Mouse (Mus musculus): Measurements from ENCODE around the gene Olfr728. TPM values are rescaled to one million over a fixed set of nuclear protein-coding genes. Genes with fewer than 3 reads are reported as not detected.

Olfr728 gene
- not detected in 2 replicates for polyA plus RNA-seq (2012; rRNA removed)

- no peak for DNase-seq
- Histone ChIP-seq H3K27me3 (replicated peaks; ENCODE audit: control insufficient read depth, insufficient read depth, low read length) (no peaks in the 10 kb centered on the region), H3K36me3 (ENCODE audit: control insufficient read depth, insufficient read depth, low read length) (no peaks in the 10 kb centered on the region), H3K27ac (ENCODE audit: insufficient read depth, low read depth, low read length) (no peak within 1 kb of the TSS), H3K4me3 (ENCODE audit: insufficient read depth, low read depth, low read length) (no peak within 1 kb of the TSS), H3K4me1 (ENCODE audit: control insufficient read depth, insufficient read depth, low read length) (no peaks in the 10 kb centered on the region)
- WGBS: 90% methylated on average over 5 of the region's 5 CpGs
- TF ChIP-seq CTCF (conservative IDR thresholded peaks at IDR 0.05; ENCODE audit: insufficient read depth, insufficient read length, low read depth, low read length) (no peak), POLR2A (IDR thresholded peaks at IDR 0.05; ENCODE audit: low read depth, low read length) (no peak)
Measured at GRCm38 (mm10) chr14:50142580-50142979, at the start of gene Olfr728. TSS of gene Olfr728 (minus strand) at chr14:50142680.

- H3K27me3 ChIP-seq (replicated peaks; ENCODE audit: control insufficient read depth, insufficient read depth, low read length): no peaks in the 10 kb centered on the region
- no peaks in the 10 kb centered on the region for H3K36me3 ChIP-seq (ENCODE audit: control insufficient read depth, insufficient read depth, low read length)
- WGBS: 69% methylated on average over 1 of the region's 1 CpGs
- TF ChIP-seq POLR2A (IDR thresholded peaks at IDR 0.05; ENCODE audit: low read depth, low read length): no peak
- no peak for TF ChIP-seq CTCF (conservative IDR thresholded peaks at IDR 0.05; ENCODE audit: insufficient read depth, insufficient read length, low read depth, low read length)
- no peak within 1 kb of the TSS for H3K27ac ChIP-seq (ENCODE audit: insufficient read depth, low read depth, low read length)
- no peak within 1 kb of the TSS for H3K4me3 ChIP-seq (ENCODE audit: insufficient read depth, low read depth, low read length)
- no peaks in the 10 kb centered on the region for H3K4me1 ChIP-seq (ENCODE audit: control insufficient read depth, insufficient read depth, low read length)
- no peak for DNase-seq
Measured at GRCm38 (mm10) chr14:50188098-50188497, 45.6 kb upstream of the Olfr728 start, which contains the start of gene Olfr730. TSS of gene Olfr730 (minus strand) at chr14:50188198.

GRCm38 (mm10) chr14:50152810-50153209 is 10.3 kb upstream of the Olfr728 start, which contains the start of gene Olfr729:
TSS of gene Olfr729 (minus strand) at chr14:50152910.
- Histone ChIP-seq H3K4me1 (ENCODE audit: control insufficient read depth, insufficient read depth, low read length) (no peaks in the 10 kb centered on the region), H3K27me3 (replicated peaks; ENCODE audit: control insufficient read depth, insufficient read depth, low read length) (no peaks in the 10 kb centered on the region), H3K27ac (ENCODE audit: insufficient read depth, low read depth, low read length) (no peak within 1 kb of the TSS), H3K4me3 (ENCODE audit: insufficient read depth, low read depth, low read length) (no peak within 1 kb of the TSS), H3K36me3 (ENCODE audit: control insufficient read depth, insufficient read depth, low read length) (no peaks in the 10 kb centered on the region)
- no peak for TF ChIP-seq CTCF (conservative IDR thresholded peaks at IDR 0.05; ENCODE audit: insufficient read depth, insufficient read length, low read depth, low read length)
- no peak for TF ChIP-seq POLR2A (IDR thresholded peaks at IDR 0.05; ENCODE audit: low read depth, low read length)
- no peak for DNase-seq

- WGBS: 81% methylated on average over 1 of the region's 1 CpGs
- no peak within 1 kb of the TSS for H3K27ac ChIP-seq (ENCODE audit: insufficient read depth, low read depth, low read length)
- no peak for DNase-seq
- TF ChIP-seq CTCF (conservative IDR thresholded peaks at IDR 0.05; ENCODE audit: insufficient read depth, insufficient read length, low read depth, low read length): no peak
- TF ChIP-seq POLR2A (IDR thresholded peaks at IDR 0.05; ENCODE audit: low read depth, low read length): no peak
- H3K36me3 ChIP-seq (ENCODE audit: control insufficient read depth, insufficient read depth, low read length): no peaks in the 10 kb centered on the region
- no peak within 1 kb of the TSS for H3K4me3 ChIP-seq (ENCODE audit: insufficient read depth, low read depth, low read length)
- no peaks in the 10 kb centered on the region for H3K4me1 ChIP-seq (ENCODE audit: control insufficient read depth, insufficient read depth, low read length)
- no peaks in the 10 kb centered on the region for H3K27me3 ChIP-seq (replicated peaks; ENCODE audit: control insufficient read depth, insufficient read depth, low read length)
Measured at GRCm38 (mm10) chr14:50122886-50123285, 19.6 kb downstream of the Olfr728 start, which contains the start of gene Olfr727. TSS of gene Olfr727 (plus strand) at chr14:50123186.

- Histone ChIP-seq H3K27me3 (replicated peaks; ENCODE audit: control insufficient read depth, insufficient read depth, low read length) (no peaks in the 10 kb centered on the region), H3K4me3 (ENCODE audit: insufficient read depth, low read depth, low read length) (no peak within 1 kb of the TSS), H3K36me3 (ENCODE audit: control insufficient read depth, insufficient read depth, low read length) (no peaks in the 10 kb centered on the region), H3K4me1 (ENCODE audit: control insufficient read depth, insufficient read depth, low read length) (no peaks in the 10 kb centered on the region), H3K27ac (ENCODE audit: insufficient read depth, low read depth, low read length) (no peak within 1 kb of the TSS)
- TF ChIP-seq POLR2A (IDR thresholded peaks at IDR 0.05; ENCODE audit: low read depth, low read length) (no peak), CTCF (conservative IDR thresholded peaks at IDR 0.05; ENCODE audit: insufficient read depth, insufficient read length, low read depth, low read length) (no peak)
- no peak for DNase-seq
- 87% methylated on average over 1 of the region's 1 CpGs for WGBS
Measured at GRCm38 (mm10) chr14:50090853-50091252, 51.6 kb downstream of the Olfr728 start, which contains the start of gene Olfr726. TSS of gene Olfr726 (minus strand) at chr14:50090953.

Other genes with a start within 250 kb of the Olfr728 start
- gene Olfr722, start 240.7 kb downstream of the Olfr728 start, polyA plus RNA-seq (2012; rRNA removed): not detected in 2 replicates
- not detected in 2 replicates for gene Olfr723, start 210.9 kb downstream of the Olfr728 start, polyA plus RNA-seq (2012; rRNA removed)
- gene Olfr724, start 179.4 kb downstream of the Olfr728 start, polyA plus RNA-seq (2012; rRNA removed): not detected in 2 replicates
- not detected in 2 replicates for gene Olfr725, start 102.3 kb downstream of the Olfr728 start, polyA plus RNA-seq (2012; rRNA removed)
- gene Olfr726, start 51.7 kb downstream of the Olfr728 start, polyA plus RNA-seq (2012; rRNA removed): not detected in 2 replicates
- gene Olfr727, start 19.5 kb downstream of the Olfr728 start, polyA plus RNA-seq (2012; rRNA removed): not detected in 2 replicates
- gene Olfr729, start 10.2 kb upstream of the Olfr728 start, polyA plus RNA-seq (2012; rRNA removed): not detected in 2 replicates
- gene Olfr730, start 45.5 kb upstream of the Olfr728 start, polyA plus RNA-seq (2012; rRNA removed): not detected in 2 replicates
- not detected in 2 replicates for gene Olfr731, start 99.2 kb upstream of the Olfr728 start, polyA plus RNA-seq (2012; rRNA removed)
- gene Olfr732, start 141.5 kb upstream of the Olfr728 start, polyA plus RNA-seq (2012; rRNA removed): not detected in 2 replicates
- gene Olfr733, start 158.8 kb upstream of the Olfr728 start, polyA plus RNA-seq (2012; rRNA removed): not detected in 2 replicates
- gene Olfr734, start 184.1 kb upstream of the Olfr728 start, polyA plus RNA-seq (2012; rRNA removed): not detected in 2 replicates
- gene Olfr735, start 206.2 kb upstream of the Olfr728 start, polyA plus RNA-seq (2012; rRNA removed): not detected in 2 replicates
- 0.34 and 0.50 TPM in 2 replicates for gene Tlr11, start 215.2 kb upstream of the Olfr728 start, polyA plus RNA-seq (2012; rRNA removed)
- not detected in 2 replicates for gene Olfr736, start 238.5 kb upstream of the Olfr728 start, polyA plus RNA-seq (2012; rRNA removed)

All from kidney, adult 2 months (tissue).